Mouse (Mus musculus): Measurements from ENCODE around the gene Edf1. TPM values are rescaled to one million over a fixed set of nuclear protein-coding genes. Genes with fewer than 3 reads are reported as not detected.
A peak's percentile ranks its signal among the peaks of the same experiment; 100 is the strongest.

Gene Edf1
- polyA plus RNA-seq, 1 experiment from 2014 or later = 318 TPM

DNA sequence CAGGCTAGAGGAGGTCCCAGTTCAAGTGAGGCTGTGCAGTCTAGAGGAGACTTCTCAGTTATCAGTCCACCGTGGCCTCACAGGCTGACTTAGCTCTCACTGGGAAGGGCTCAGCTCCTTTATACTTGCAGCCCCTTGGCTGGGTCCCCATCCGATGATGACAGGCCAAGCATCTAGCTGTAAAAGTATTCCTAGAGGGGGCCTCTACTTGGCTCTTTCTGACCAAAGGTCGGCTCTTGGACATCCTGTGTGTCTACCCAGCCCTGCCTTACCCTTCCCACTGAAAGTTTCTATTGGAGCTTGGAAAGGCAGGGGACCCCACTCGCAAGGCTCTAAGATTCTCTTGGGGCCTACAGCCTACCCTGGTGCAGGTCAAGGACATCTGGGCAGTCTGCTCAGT lies 13.6 kb downstream of the Edf1 start:
- Histone ChIP-seq H3K27me3 (ENCODE audit: control insufficient read depth, insufficient read depth, low read length) (peaks cover 3% of the 10 kb centered on the region), H3K4me3 (replicated peaks; ENCODE audit: low read depth, low read length) (no peak overlapping the region), H3K4me2 (ENCODE audit: low read length) (no peak overlapping the region), H3K9me3 (ENCODE audit: control insufficient read depth, low read length) (no peaks in the 10 kb centered on the region), H3K36me3 (ENCODE audit: control insufficient read depth, insufficient read depth, low read length) (peaks cover 42% of the 10 kb centered on the region), H3K27ac (replicated peaks; ENCODE audit: low read depth, low read length) (no peak overlapping the region), H3K4me1 (ENCODE audit: control insufficient read depth, insufficient read depth, low read length) (peaks cover 20% of the 10 kb centered on the region), H3K9ac (replicated peaks; ENCODE audit: low read length) (no peak overlapping the region)
- 90% methylated on average over 4 of the region's 4 CpGs for WGBS
- DNase-seq (no peak), ATAC-seq (ENCODE audit: low FRiP score, low TSS enrichment) (no peak)

DNA sequence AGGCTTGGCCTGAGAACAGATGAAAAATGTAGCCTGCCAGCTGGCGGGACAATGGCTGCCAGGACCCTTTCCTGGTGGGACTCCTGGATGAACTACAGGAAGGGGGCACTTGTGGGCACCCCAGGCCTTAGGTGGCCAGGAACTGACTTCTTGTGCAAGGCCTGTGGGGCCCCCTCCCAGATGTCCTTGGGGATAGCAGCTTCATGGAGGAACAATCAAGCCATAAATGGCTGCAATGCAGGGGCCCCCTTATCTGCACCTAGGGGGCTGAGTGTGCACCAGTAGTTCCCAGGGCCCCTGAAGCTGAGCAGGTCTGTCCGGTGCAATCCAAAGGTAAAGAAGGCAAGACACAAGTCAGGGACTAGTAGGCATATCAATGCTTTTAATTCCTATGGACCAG lies 15.4 kb downstream of the Edf1 start:
- no peak for ATAC-seq (ENCODE audit: low FRiP score, low TSS enrichment)
- Histone ChIP-seq H3K9ac (replicated peaks; ENCODE audit: low read length) (no peak overlapping the region), H3K4me2 (ENCODE audit: low read length) (peak overlapping the region; percentile 93; the same call in 1 of the 2 replicates), H3K4me1 (ENCODE audit: control insufficient read depth, insufficient read depth, low read length) (peaks cover 26% of the 10 kb centered on the region), H3K36me3 (ENCODE audit: control insufficient read depth, insufficient read depth, low read length) (peaks cover 42% of the 10 kb centered on the region), H3K27ac (replicated peaks; ENCODE audit: low read depth, low read length) (no peak overlapping the region), H3K4me3 (replicated peaks; ENCODE audit: low read depth, low read length) (no peak overlapping the region), H3K9me3 (ENCODE audit: control insufficient read depth, low read length) (no peaks in the 10 kb centered on the region), H3K27me3 (ENCODE audit: control insufficient read depth, insufficient read depth, low read length) (peaks cover 22% of the 10 kb centered on the region)
- no peak for DNase-seq
- WGBS = 94% methylated on average over 2 of the region's 2 CpGs

DNA sequence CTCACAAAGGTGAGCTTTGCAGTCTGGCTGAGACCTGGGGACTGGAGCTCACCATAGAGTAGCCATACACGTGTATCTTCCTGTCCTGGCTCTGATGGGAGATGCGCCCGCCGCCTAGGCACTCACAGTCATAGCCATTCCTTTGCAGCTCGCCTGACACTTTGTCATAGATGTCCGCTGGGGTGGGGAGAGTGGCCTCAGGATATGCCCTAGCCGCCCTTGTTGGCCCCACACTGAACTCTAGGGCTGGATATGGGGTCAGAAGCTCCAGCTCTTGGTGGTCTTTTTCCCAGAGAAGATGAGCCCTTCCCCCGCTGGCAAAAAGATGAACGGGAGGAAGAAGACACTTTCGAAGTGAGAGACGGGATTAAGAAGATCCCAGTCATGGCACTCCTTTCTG lies 16.5 kb downstream of the Edf1 start:
- Histone ChIP-seq H3K36me3 (ENCODE audit: control insufficient read depth, insufficient read depth, low read length) (peaks cover 33% of the 10 kb centered on the region), H3K4me3 (replicated peaks; ENCODE audit: low read depth, low read length) (peak overlapping the region; percentile 57), H3K27ac (replicated peaks; ENCODE audit: low read depth, low read length) (peak overlapping the region; percentile 89), H3K9ac (replicated peaks; ENCODE audit: low read length) (peak overlapping the region; percentile 66), H3K27me3 (ENCODE audit: control insufficient read depth, insufficient read depth, low read length) (peaks cover 33% of the 10 kb centered on the region), H3K4me1 (ENCODE audit: control insufficient read depth, insufficient read depth, low read length) (peaks cover 26% of the 10 kb centered on the region), H3K9me3 (ENCODE audit: control insufficient read depth, low read length) (no peaks in the 10 kb centered on the region), H3K4me2 (ENCODE audit: low read length) (peak overlapping the region; percentile 93)
- no peak for ATAC-seq (ENCODE audit: low FRiP score, low TSS enrichment)
- 20% methylated on average over 11 of the region's 11 CpGs for WGBS
- no peak for DNase-seq

DNA sequence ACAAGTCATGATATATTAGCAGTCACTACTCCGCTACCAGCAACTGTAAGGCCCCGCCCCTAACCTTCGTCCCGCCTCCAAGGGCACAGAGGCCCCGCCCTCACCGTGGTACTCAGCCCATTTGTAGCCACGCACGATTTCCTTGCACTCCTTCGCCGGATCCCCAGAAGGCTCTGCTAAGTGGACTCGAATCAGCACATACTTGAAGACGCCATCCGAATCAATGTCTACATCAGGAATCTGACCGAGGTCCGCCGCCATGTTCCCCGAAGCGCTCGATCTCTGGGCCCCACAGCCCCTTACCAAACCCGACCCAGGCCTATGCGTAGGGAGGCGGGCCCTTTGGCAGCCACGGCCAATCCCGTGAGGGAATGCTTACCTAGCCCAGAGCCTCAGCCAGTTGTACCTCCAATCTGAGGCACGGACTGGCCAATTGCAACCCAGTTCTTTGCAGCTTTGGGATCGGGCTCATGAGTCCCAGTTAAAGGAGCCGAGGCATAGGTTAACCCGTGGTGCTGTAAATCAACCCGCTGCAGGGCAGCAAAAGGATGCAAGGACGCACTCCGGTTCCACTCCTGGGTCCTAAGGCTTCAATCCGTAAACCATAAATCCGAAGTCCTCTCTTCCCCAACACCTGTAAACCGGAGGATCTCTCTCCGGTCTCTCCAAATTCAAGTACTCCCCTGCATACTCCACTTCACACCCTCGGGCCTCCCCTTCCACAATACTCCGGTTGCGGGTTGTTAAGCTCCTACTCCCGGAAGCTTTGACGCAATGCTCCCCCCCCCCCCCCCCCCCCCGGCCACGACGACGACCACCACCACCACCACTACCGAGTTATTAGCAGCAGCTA lies 17.2 kb downstream of the Edf1 start, which contains the start of the genes Mamdc4 and Phpt1:
TSS of gene Mamdc4 (minus strand) at position 267 of the 853 bp plus-strand sequence.
TSS of gene Phpt1 (minus strand) at position 646 of the 853 bp plus-strand sequence.
- peaks cover 27% of the 10 kb centered on the region for H3K4me1 ChIP-seq (ENCODE audit: control insufficient read depth, insufficient read depth, low read length)
- H3K9me3 ChIP-seq (ENCODE audit: control insufficient read depth, low read length) = no peaks in the 10 kb centered on the region
- peak within 1 kb of the TSS; percentile 93 for H3K4me2 ChIP-seq (ENCODE audit: low read length)
- ATAC-seq (ENCODE audit: low FRiP score, low TSS enrichment) = peak; percentile 98
- peak within 1 kb of the TSS; percentile 57 for H3K4me3 ChIP-seq (replicated peaks; ENCODE audit: low read depth, low read length)
- peak within 1 kb of the TSS; percentile 89 for H3K27ac ChIP-seq (replicated peaks; ENCODE audit: low read depth, low read length)
- WGBS = under 1% methylated on average over 45 of the region's 45 CpGs
- DNase-seq = peak; percentile 98
- peaks cover 26% of the 10 kb centered on the region for H3K36me3 ChIP-seq (ENCODE audit: control insufficient read depth, insufficient read depth, low read length)
- H3K27me3 ChIP-seq (ENCODE audit: control insufficient read depth, insufficient read depth, low read length) = peaks cover 39% of the 10 kb centered on the region
- peak within 1 kb of the TSS; percentile 66 for H3K9ac ChIP-seq (replicated peaks; ENCODE audit: low read length)

GRCm38 (mm10) chr2:25575432-25576027 lies 17.9 kb downstream of the Edf1 start:
- peak; percentile 60 for DNase-seq
- Histone ChIP-seq H3K27me3 (ENCODE audit: control insufficient read depth, insufficient read depth, low read length) (peaks cover 47% of the 10 kb centered on the region), H3K4me1 (ENCODE audit: control insufficient read depth, insufficient read depth, low read length) (peaks cover 31% of the 10 kb centered on the region), H3K9ac (replicated peaks; ENCODE audit: low read length) (peak overlapping the region; percentile 51; the same call in 1 of the 2 replicates), H3K4me3 (replicated peaks; ENCODE audit: low read depth, low read length) (peak overlapping the region; percentile 57), H3K9me3 (ENCODE audit: control insufficient read depth, low read length) (no peaks in the 10 kb centered on the region), H3K4me2 (ENCODE audit: low read length) (peak overlapping the region; percentile 93), H3K27ac (replicated peaks; ENCODE audit: low read depth, low read length) (peak overlapping the region; percentile 89), H3K36me3 (ENCODE audit: control insufficient read depth, insufficient read depth, low read length) (peaks cover 21% of the 10 kb centered on the region; the same call in 1 of the 2 replicates)
- 13% methylated on average over 21 of the region's 21 CpGs for WGBS
- no peak for ATAC-seq (ENCODE audit: low FRiP score, low TSS enrichment)

DNA sequence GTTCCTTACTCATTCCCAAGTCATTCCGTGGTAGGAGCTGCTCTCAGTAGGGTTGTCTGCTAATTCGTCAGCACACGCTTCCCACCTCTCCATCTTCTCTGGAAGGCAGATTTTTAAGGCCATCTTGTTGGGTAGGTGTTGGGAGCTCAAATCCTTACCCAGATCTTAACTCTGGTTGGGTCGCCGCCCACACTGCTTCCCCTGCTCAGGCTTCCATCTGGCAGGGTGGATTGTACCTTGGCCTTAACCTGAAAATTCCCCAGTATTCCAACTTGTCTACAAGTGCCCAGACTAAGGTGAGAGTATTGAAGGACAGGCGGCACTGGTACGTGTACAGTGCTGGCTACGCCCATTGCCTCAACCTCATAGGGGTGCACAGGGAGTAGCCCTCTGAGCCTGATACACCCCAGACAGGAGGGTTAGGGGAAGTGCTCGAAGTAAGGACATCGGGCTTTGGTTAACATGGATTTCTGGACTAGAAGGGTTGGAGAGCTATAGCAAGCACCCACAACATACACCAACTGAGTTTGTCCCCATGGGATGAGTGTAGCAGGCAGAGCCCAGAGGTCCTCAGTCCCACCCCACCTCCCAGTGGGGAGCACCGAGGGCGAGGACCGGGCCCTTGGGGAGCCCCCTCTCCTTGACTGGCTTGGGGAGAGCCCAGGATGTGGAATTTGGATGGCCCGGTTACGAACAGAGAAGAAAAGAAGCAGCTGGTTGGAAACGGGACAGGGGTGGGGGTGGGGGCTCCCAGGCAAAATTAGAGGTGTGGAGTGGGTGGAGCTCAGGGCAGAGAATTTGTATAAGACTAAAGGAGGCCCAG lies 18.6 kb downstream of the Edf1 start:
- DNase-seq (no peak), ATAC-seq (ENCODE audit: low FRiP score, low TSS enrichment) (no peak)
- no peak overlapping the region for H3K4me3 ChIP-seq (replicated peaks; ENCODE audit: low read depth, low read length)
- WGBS = 68% methylated on average over 16 of the region's 16 CpGs
- no peaks in the 10 kb centered on the region for H3K9me3 ChIP-seq (ENCODE audit: control insufficient read depth, low read length)
- H3K27me3 ChIP-seq (ENCODE audit: control insufficient read depth, insufficient read depth, low read length) = peaks cover 52% of the 10 kb centered on the region
- H3K36me3 ChIP-seq (ENCODE audit: control insufficient read depth, insufficient read depth, low read length) = peaks cover 17% of the 10 kb centered on the region; the same call in 1 of the 2 replicates
- no peak overlapping the region for H3K27ac ChIP-seq (replicated peaks; ENCODE audit: low read depth, low read length)
- peak overlapping the region; percentile 93; the same call in 1 of the 2 replicates for H3K4me2 ChIP-seq (ENCODE audit: low read length)
- H3K9ac ChIP-seq (replicated peaks; ENCODE audit: low read length) = peak overlapping the region; percentile 51; the same call in 1 of the 2 replicates
- peaks cover 37% of the 10 kb centered on the region for H3K4me1 ChIP-seq (ENCODE audit: control insufficient read depth, insufficient read depth, low read length)

- Histone ChIP-seq H3K4me1 (ENCODE audit: control insufficient read depth, insufficient read depth, low read length) (peaks cover 43% of the 10 kb centered on the region), H3K27me3 (ENCODE audit: control insufficient read depth, insufficient read depth, low read length) (peaks cover 52% of the 10 kb centered on the region), H3K27ac (replicated peaks; ENCODE audit: low read depth, low read length) (no peak overlapping the region), H3K36me3 (ENCODE audit: control insufficient read depth, insufficient read depth, low read length) (peaks cover 13% of the 10 kb centered on the region; the same call in 1 of the 2 replicates), H3K4me3 (replicated peaks; ENCODE audit: low read depth, low read length) (peak overlapping the region; percentile 26), H3K4me2 (ENCODE audit: low read length) (peak overlapping the region; percentile 33), H3K9ac (replicated peaks; ENCODE audit: low read length) (no peak overlapping the region), H3K9me3 (ENCODE audit: control insufficient read depth, low read length) (no peaks in the 10 kb centered on the region)
- ATAC-seq (ENCODE audit: low FRiP score, low TSS enrichment) (no peak), DNase-seq (no peak)
- 15% methylated on average over 92 of the region's 92 CpGs for WGBS
These were observed 19.6 kb downstream of the Edf1 start for GRCm38 (mm10) chr2:25576965-25577891.

Measured in midbrain, embryonic 14.5 days (tissue).